Mouse (Mus musculus) limb, embryonic 11.5 days (tissue): ENCODE results near the gene Mpp4. TPM values are rescaled to one million over a fixed set of nuclear protein-coding genes. Genes with fewer than 3 reads are reported as not detected.

Source experiments
- ATAC-seq: fragments of 200-750 bp; cut with Nextera tagmentation; 2 replicates; pipeline ENCODE4 v1.8.0; 2017; ENCODE audit warnings: low read depth; ENCODE audit not compliant: insufficient number of reproducible peaks, low FRiP score, low TSS enrichment
- DNase-seq: peaks from one replicate; pipeline ENCODE4 v3.0.0-alpha.2; 2015; ENCODE audit warnings: low spot score
- H3K27ac ChIP-seq: fragments of 300-500 bp; sonication (generic); replicated peaks from 2 replicates; pipeline ENCODE4 v1.5.1; 2014; ENCODE audit warnings: low read depth, mild to moderate bottlenecking, low read length
- H3K27me3 ChIP-seq: fragments of 300-500 bp; sonication (generic); 2 replicates; pipeline ENCODE4 v1.6.1; 2014; ENCODE audit warnings: mild to moderate bottlenecking, low read length, mixed read lengths; ENCODE audit not compliant: control insufficient read depth, insufficient read depth
- H3K36me3 ChIP-seq: fragments of 300-500 bp; sonication (generic); 2 replicates; pipeline ENCODE4 v1.6.1; 2014; ENCODE audit warnings: mild to moderate bottlenecking, low read length, moderate library complexity, mixed read lengths; ENCODE audit not compliant: control insufficient read depth, insufficient read depth
- H3K4me1 ChIP-seq: fragments of 300-500 bp; sonication (generic); 2 replicates; pipeline ENCODE4 v1.6.1; 2014; ENCODE audit warnings: low read length, mixed read lengths; ENCODE audit not compliant: control insufficient read depth, insufficient read depth
- H3K4me2 ChIP-seq: fragments of 300-500 bp; sonication (generic); 2 replicates; pipeline ENCODE4 v1.6.1; 2014; ENCODE audit warnings: low read depth, mild to moderate bottlenecking, moderate library complexity; ENCODE audit not compliant: severe bottlenecking
- H3K4me3 ChIP-seq: fragments of 300-500 bp; sonication (generic); 2 replicates; pipeline ENCODE4 v1.5.1; 2014; ENCODE audit warnings: low read depth, low read length
- H3K9ac ChIP-seq: fragments of 300-500 bp; sonication (generic); 2 replicates; pipeline ENCODE4 v1.6.1; 2014; ENCODE audit warnings: mild to moderate bottlenecking, low read length
- H3K9me3 ChIP-seq: fragments of 300-500 bp; sonication (generic); 2 replicates; pipeline ENCODE4 v1.6.1; 2016; ENCODE audit warnings: low read length; ENCODE audit not compliant: control insufficient read depth
- WGBS: fragments of 180-500 bp; shearing (Covaris S2); extraction: QIAGEN DNeasy Blood & Tissue Kit; methylation state at CpG from one replicate; pipeline ENCODE4 v1.1.7; 2014; 5-methylcytosine and 5-hydroxymethylcytosine counted together
- polyA plus RNA-seq: library from polyadenylated mRNA; unstranded; fragments of >200 nt; fragmentation: Nextera tagmentation; extraction: Ambion mirVana; gene quantifications from 2 replicates; pipeline ENCODE4 v1.2.1, GENCODE M21; 2014

The Mpp4 gene
- 0.18 and 0.28 TPM in 2 replicates for polyA plus RNA-seq

GRCm38 (mm10) chr1:59163030-59163461 is at the start of gene Mpp4:
Gene Mpp4, minus strand, starts transcription at chr1:59163389.
- no peak within 1 kb of the TSS for H3K9ac ChIP-seq
- ATAC-seq, result no peak
- no peaks in the 10 kb centered on the region for H3K9me3 ChIP-seq
- H3K27me3 ChIP-seq, result no peaks in the 10 kb centered on the region
- no peak within 1 kb of the TSS for H3K27ac ChIP-seq
- DNase-seq, result no peak
- WGBS, result 74% methylated on average over 12 of the region's 12 CpGs
- H3K4me1 ChIP-seq, result no peaks in the 10 kb centered on the region
- H3K4me3 ChIP-seq, result no peak within 1 kb of the TSS
- H3K4me2 ChIP-seq, result no peak within 1 kb of the TSS
- H3K36me3 ChIP-seq, result peaks cover 7% of the 10 kb centered on the region; the same call in 1 of the 2 replicates

GRCm38 (mm10) chr1:59212951-59213350 is 49.8 kb upstream of the Mpp4 start:
- no peak overlapping the region for H3K9ac ChIP-seq
- H3K4me1 ChIP-seq, result no peaks in the 10 kb centered on the region
- no CpG with 5 or more reads among the region's 1 CpGs for WGBS
- H3K27me3 ChIP-seq, result no peaks in the 10 kb centered on the region
- no peak overlapping the region for H3K4me3 ChIP-seq
- H3K4me2 ChIP-seq, result no peak overlapping the region
- no peaks in the 10 kb centered on the region for H3K9me3 ChIP-seq
- H3K36me3 ChIP-seq, result 0 out of 2 replicates have a peak, but pooled peaks cover 2% of the 10 kb centered on the region
- ATAC-seq (no peak), DNase-seq (no peak)
- H3K27ac ChIP-seq, result no peak overlapping the region

- Histone ChIP-seq H3K36me3 (0 out of 2 replicates have a peak, but pooled peaks cover 2% of the 10 kb centered on the region), H3K27ac (no peak overlapping the region)
- ATAC-seq, result no peak
These were observed 49.0 kb upstream of the Mpp4 start for GRCm38 (mm10) chr1:59212076-59212779.

GRCm38 (mm10) chr1:59211651-59212050 is 48.5 kb upstream of the Mpp4 start:
- 87% methylated on average over 4 of the region's 4 CpGs for WGBS
- no peak overlapping the region for H3K4me2 ChIP-seq
- no peaks in the 10 kb centered on the region for H3K9me3 ChIP-seq
- no peak overlapping the region for H3K27ac ChIP-seq
- H3K36me3 ChIP-seq, result 0 out of 2 replicates have a peak, but pooled peaks cover 2% of the 10 kb centered on the region
- H3K4me1 ChIP-seq, result no peaks in the 10 kb centered on the region
- no peaks in the 10 kb centered on the region for H3K27me3 ChIP-seq
- no peak for DNase-seq
- H3K9ac ChIP-seq, result no peak overlapping the region
- ATAC-seq, result no peak
- no peak overlapping the region for H3K4me3 ChIP-seq

More at GRCm38 (mm10) chr1:59212076-59212779, 49.0 kb upstream of the Mpp4 start:
- WGBS, result 85% methylated on average over 5 of the region's 5 CpGs
- DNase-seq, result no peak
- H3K4me1 ChIP-seq, result no peaks in the 10 kb centered on the region
- no peak overlapping the region for H3K4me3 ChIP-seq
- no peaks in the 10 kb centered on the region for H3K9me3 ChIP-seq
- H3K9ac ChIP-seq, result no peak overlapping the region
- no peak overlapping the region for H3K4me2 ChIP-seq
- H3K27me3 ChIP-seq, result no peaks in the 10 kb centered on the region

- H3K4me1 ChIP-seq, result no peaks in the 10 kb centered on the region
- ATAC-seq (no peak), DNase-seq (no peak)
- no peaks in the 10 kb centered on the region for H3K36me3 ChIP-seq
- no peaks in the 10 kb centered on the region for H3K9me3 ChIP-seq
- no peak overlapping the region for H3K4me2 ChIP-seq
- 96% methylated on average over 1 of the region's 1 CpGs for WGBS
- no peak overlapping the region for H3K4me3 ChIP-seq
- no peaks in the 10 kb centered on the region for H3K27me3 ChIP-seq
- H3K9ac ChIP-seq, result no peak overlapping the region
- no peak overlapping the region for H3K27ac ChIP-seq
These were observed 45.1 kb upstream of the Mpp4 start for GRCm38 (mm10) chr1:59208331-59208730.

- Histone ChIP-seq H3K27me3 (no peaks in the 10 kb centered on the region), H3K36me3 (no peaks in the 10 kb centered on the region), H3K9me3 (no peaks in the 10 kb centered on the region), H3K4me3 (no peak overlapping the region), H3K4me2 (no peak overlapping the region), H3K27ac (no peak overlapping the region), H3K4me1 (no peaks in the 10 kb centered on the region), H3K9ac (no peak overlapping the region)
- ATAC-seq, result no peak
- no peak for DNase-seq
- 92% methylated on average over 1 of the region's 1 CpGs for WGBS
These were observed 41.3 kb upstream of the Mpp4 start for GRCm38 (mm10) chr1:59204489-59204888.

GRCm38 (mm10) chr1:59202367-59202766 is 39.2 kb upstream of the Mpp4 start:
- DNase-seq, result no peak
- WGBS, result 90% methylated on average over 10 of the region's 10 CpGs
- Histone ChIP-seq H3K9me3 (no peaks in the 10 kb centered on the region), H3K4me2 (no peak overlapping the region), H3K27ac (no peak overlapping the region), H3K27me3 (no peaks in the 10 kb centered on the region), H3K36me3 (no peaks in the 10 kb centered on the region), H3K4me3 (no peak overlapping the region), H3K4me1 (no peaks in the 10 kb centered on the region), H3K9ac (no peak overlapping the region)
- no peak for ATAC-seq

- Histone ChIP-seq H3K4me1 (no peaks in the 10 kb centered on the region), H3K36me3 (no peaks in the 10 kb centered on the region), H3K9me3 (no peaks in the 10 kb centered on the region), H3K9ac (no peak overlapping the region), H3K27ac (no peak overlapping the region), H3K4me3 (no peak overlapping the region), H3K4me2 (no peak overlapping the region), H3K27me3 (no peaks in the 10 kb centered on the region)
- DNase-seq (no peak), ATAC-seq (no peak)
- 67% methylated on average over 1 of the region's 1 CpGs for WGBS
These were observed 38.4 kb upstream of the Mpp4 start for GRCm38 (mm10) chr1:59201561-59201960.
